Mouse (Mus musculus) brown adipose tissue, adult 24 weeks (tissue): Measurements from ENCODE around the gene Ly75. TPM values are rescaled to one million over a fixed set of nuclear protein-coding genes. Genes with fewer than 3 reads are reported as not detected.

Experiments
- H3K27ac ChIP-seq: fragments of 200-500 bp; replicated peaks from 2 replicates; pipeline ENCODE4 v1.5.1; 2012; ENCODE audit warnings: low read depth, mild to moderate bottlenecking, low read length
- H3K4me1 ChIP-seq: fragments of 200-500 bp; 2 replicates; pipeline ENCODE4 v1.6.1; 2012; ENCODE audit warnings: low read length, mixed read lengths; ENCODE audit not compliant: control insufficient read depth, insufficient read depth, insufficient read length
- H3K4me3 ChIP-seq: fragments of 200-500 bp; 2 replicates; pipeline ENCODE4 v1.5.1; 2012; ENCODE audit warnings: low read depth, mild to moderate bottlenecking, low read length, moderate library complexity; ENCODE audit not compliant: insufficient read depth
- polyA plus RNA-seq: library from polyadenylated mRNA; stranded (reverse); fragments of >200 nt; gene quantifications from 2 replicates; pipeline ENCODE4 v1.2.4, GENCODE M21; 2012; ENCODE audit not compliant: missing spikeins, insufficient read depth, insufficient read length

The Ly75 gene
- not detected in 2 replicates for polyA plus RNA-seq

GRCm38 (mm10) chr2:60382858-60383669, at the start of gene Ly75:
Gene Ly75, minus strand, starts transcription at chr2:60383303.
- H3K4me1 ChIP-seq = no peaks in the 10 kb centered on the region
- no peak within 1 kb of the TSS for H3K27ac ChIP-seq
- peak within 1 kb of the TSS; percentile 62 for H3K4me3 ChIP-seq

GRCm38 (mm10) chr2:60430315-60431021, 47.4 kb upstream of the Ly75 start:
- Histone ChIP-seq H3K4me1 (no peaks in the 10 kb centered on the region), H3K4me3 (no peak overlapping the region), H3K27ac (no peak overlapping the region)

DNA sequence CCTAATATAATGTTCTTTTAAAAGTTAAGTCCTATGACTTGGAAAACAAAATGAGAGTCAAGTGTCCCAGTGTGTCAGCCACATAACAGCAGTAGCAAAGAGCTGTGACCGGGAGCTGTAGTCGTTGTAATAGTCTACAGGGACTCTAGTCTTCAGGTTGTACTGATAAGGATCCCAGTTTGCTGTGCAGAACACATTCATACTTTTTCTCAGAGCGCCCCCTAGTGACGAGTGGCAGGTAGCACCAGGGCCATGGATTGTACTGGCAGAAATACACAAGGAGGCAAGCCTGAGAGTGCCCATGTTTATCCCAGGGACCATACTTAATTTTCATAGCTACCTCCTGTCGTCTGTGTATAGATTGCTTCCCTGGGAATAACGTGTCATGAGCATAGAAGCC, 35.0 kb upstream of the Ly75 start:
- Histone ChIP-seq H3K27ac (no peak overlapping the region), H3K4me3 (no peak overlapping the region), H3K4me1 (no peaks in the 10 kb centered on the region)

DNA sequence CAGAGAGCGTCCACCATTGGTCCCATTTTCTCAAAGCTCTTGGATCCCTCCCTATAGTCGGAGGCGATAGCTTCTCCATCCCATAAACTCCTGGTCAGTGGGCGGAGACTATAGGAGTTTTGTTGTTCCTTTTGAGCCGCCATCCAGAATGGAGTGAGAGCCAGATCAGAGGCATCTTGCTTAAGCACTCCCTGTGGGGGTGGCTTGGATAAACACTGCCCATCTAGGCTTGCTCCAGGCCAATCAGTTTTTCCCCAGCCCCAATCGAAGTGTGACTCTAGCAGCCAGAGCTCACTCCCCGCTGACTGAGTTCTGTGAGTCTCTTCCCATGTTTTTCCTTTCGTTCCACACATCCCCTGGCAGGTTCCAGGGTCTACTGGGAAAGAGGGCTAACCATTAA, 31.2 kb upstream of the Ly75 start:
- Histone ChIP-seq H3K27ac (no peak overlapping the region), H3K4me3 (no peak overlapping the region), H3K4me1 (no peaks in the 10 kb centered on the region)

- no peak overlapping the region for H3K27ac ChIP-seq
- H3K4me3 ChIP-seq = no peak overlapping the region
- H3K4me1 ChIP-seq = no peaks in the 10 kb centered on the region
Measured at GRCm38 (mm10) chr2:60413006-60413650, 30.0 kb upstream of the Ly75 start.

DNA sequence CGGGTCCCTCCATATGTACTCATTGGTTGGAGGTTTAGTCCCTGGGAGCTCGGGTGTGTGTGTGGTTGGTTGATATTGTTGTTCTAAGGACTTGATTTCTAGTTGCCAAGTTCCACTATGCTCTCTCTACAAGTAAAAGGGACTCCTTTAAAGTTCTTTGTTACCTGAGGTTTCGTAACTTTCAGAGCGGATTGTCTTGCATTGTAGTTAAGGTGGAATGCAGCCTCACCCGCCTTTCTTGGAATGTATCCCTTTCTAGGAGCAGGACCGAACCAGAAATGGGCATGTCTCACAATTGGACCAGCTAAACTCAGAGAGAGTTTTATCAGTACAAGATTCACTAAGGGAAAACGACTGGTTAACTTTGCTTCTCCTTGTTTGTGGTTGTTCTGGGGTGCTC, 28.1 kb upstream of the Ly75 start:
- Histone ChIP-seq H3K4me3 (no peak overlapping the region), H3K4me1 (no peaks in the 10 kb centered on the region), H3K27ac (no peak overlapping the region)

DNA sequence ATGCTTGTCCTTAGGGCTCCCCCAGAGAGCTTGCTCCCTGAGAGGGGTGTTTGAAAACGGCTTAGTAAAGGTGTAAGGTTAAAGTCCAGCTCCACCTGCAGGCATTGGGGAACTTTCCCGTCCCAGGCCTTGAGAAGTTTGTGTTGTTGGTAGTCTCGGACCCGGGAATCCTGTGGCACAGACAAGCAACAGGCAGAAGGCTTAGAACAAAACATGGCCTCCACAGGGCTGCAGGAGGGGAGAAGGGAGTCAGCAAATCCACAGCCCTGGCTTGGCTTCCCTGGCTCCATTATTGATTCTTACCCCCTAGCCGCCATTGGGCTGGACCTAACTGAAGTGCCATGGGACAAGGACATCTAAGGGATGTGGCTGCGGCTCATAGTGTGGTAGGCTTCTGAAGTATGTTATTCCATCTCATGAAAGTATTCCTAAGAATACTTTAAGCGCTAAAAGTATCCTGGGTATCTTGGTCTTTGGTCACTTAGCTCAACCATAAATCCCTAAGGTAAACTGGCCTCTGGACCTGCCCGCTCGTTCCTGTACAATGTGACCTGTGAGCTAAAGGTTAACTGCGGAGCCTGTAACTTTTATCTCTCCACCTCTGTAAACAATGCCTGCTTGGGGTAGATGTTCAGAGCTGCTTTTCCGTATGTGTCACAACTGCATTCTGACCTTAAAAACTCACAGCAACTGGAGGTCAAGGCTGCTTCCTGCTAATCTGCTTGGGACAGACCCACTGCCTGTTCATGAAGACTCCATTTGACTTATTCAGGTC, 27.1 kb upstream of the Ly75 start:
- Histone ChIP-seq H3K4me3 (no peak overlapping the region), H3K27ac (no peak overlapping the region), H3K4me1 (no peaks in the 10 kb centered on the region)

- Histone ChIP-seq H3K4me3 (no peak overlapping the region), H3K27ac (no peak overlapping the region), H3K4me1 (no peaks in the 10 kb centered on the region)
Measured at GRCm38 (mm10) chr2:60409194-60409593, 26.1 kb upstream of the Ly75 start.

GRCm38 (mm10) chr2:60407387-60407786, 24.3 kb upstream of the Ly75 start:
- H3K27ac ChIP-seq = no peak overlapping the region
- H3K4me1 ChIP-seq = no peaks in the 10 kb centered on the region
- no peak overlapping the region for H3K4me3 ChIP-seq

DNA sequence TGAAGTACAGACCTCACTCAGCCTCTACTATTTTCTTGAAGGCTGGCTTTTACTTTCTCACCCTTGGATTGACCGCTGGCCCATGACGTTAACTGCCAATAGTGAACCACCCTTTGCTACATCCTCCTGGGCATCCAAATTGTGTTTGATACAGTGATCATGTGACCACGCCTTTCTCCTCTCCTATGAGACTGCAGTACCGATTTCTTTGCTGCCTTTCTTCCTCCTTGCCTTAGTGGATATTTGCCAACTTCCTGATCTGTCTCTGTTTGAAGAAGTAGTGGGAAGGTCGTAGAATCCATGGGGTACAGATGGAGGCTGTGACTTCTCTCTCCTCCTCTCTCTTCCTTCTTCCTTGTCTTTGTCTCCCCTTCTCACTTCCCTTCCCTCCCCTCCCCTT, 22.3 kb upstream of the Ly75 start:
- Histone ChIP-seq H3K4me3 (no peak overlapping the region), H3K4me1 (no peaks in the 10 kb centered on the region), H3K27ac (no peak overlapping the region)

DNA sequence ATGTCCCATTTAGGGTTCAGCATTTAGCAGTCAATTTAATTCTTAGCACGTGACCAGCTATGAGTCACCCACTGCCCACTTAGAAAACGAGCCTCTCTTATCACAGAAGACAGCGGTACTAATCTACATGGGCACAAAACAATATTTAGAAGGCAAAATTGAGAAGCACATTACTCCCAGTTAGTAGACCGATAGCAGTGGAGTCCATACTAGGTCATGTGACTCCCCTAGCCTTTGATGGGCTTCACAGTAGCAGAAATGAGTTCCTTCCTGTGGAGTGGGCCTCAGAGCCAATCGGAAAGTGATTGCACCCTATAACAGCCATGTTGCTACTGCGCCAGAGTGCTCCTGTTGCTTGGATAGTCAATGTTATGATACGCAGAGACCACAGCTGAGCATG, 21.7 kb upstream of the Ly75 start:
- H3K4me3 ChIP-seq = no peak overlapping the region
- H3K27ac ChIP-seq = no peak overlapping the region
- no peaks in the 10 kb centered on the region for H3K4me1 ChIP-seq

- Histone ChIP-seq H3K4me1 (no peaks in the 10 kb centered on the region), H3K27ac (no peak overlapping the region), H3K4me3 (no peak overlapping the region)
Measured at GRCm38 (mm10) chr2:60401694-60402093, 18.6 kb upstream of the Ly75 start.

- H3K27ac ChIP-seq = no peak overlapping the region
- no peaks in the 10 kb centered on the region for H3K4me1 ChIP-seq
- H3K4me3 ChIP-seq = no peak overlapping the region
Measured at GRCm38 (mm10) chr2:60393786-60394185, 10.7 kb upstream of the Ly75 start.

DNA sequence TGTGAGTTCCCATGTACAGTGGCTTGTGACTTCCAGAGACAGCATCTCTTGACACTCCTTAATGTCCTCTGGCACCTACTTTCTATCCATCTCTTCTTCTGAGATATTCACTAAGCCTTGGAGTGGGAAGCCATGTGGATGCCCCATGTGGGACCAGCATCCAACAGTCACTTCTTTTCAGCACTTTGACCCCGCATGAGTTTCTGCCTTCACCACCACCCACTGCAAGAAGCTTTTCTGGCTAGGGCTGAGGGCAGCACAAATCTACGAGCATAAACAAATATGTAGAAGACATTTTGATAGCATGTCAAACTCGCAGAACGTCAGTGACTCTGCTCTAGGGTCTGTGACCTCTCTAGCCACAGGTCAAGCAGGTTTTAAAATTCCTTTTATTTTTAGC, 9.2 kb upstream of the Ly75 start:
- Histone ChIP-seq H3K4me3 (no peak overlapping the region), H3K4me1 (no peaks in the 10 kb centered on the region)

GRCm38 (mm10) chr2:60387363-60387762, 4.3 kb upstream of the Ly75 start:
- no peaks in the 10 kb centered on the region for H3K4me1 ChIP-seq

More for the DNA sequence above, 9.2 kb upstream of the Ly75 start:
- H3K27ac ChIP-seq = no peak overlapping the region

More at GRCm38 (mm10) chr2:60387363-60387762, 4.3 kb upstream of the Ly75 start:
- Histone ChIP-seq H3K27ac (no peak overlapping the region), H3K4me3 (no peak overlapping the region)
